Mouse (Mus musculus): ENCODE measurements around the gene Kars. TPM values are rescaled to one million over a fixed set of nuclear protein-coding genes. Genes with fewer than 3 reads are reported as not detected.

Kars gene
- total and polyA plus RNA-seq, 3 experiments: 295 to 642 (median 355) TPM

- no peak overlapping the region for H3K4me3 ChIP-seq (ENCODE audit: control insufficient read depth in 1 of 2, insufficient read depth in 1 of 2, low read depth in 2 of 2, low read length in 2 of 2)
- H3K36me3 ChIP-seq (ENCODE audit: control insufficient read depth in 1 of 2, insufficient read depth in 2 of 2, low read length in 2 of 2): peaks cover 4 to 7% of the 10 kb centered on the region in 2 experiments; a peak in 3 of 4 replicates
Measured at GRCm38 (mm10) chr8:111968541-111968940, 42.6 kb downstream of the Kars start.

GRCm38 (mm10) chr8:111967246-111967870, 43.8 kb downstream of the Kars start:
- no peak for TF ChIP-seq RAD21 (IDR thresholded peaks at IDR 0.05; ENCODE audit: low read depth, low read length)
- TF ChIP-seq TCF12 (IDR thresholded peaks at IDR 0.05; ENCODE audit: low read depth, low read length): peak; percentile 90
- TF ChIP-seq MAFK (IDR thresholded peaks at IDR 0.05; ENCODE audit: borderline replicate concordance, low read depth, low read length): no peak
- TF ChIP-seq RCOR1 (IDR thresholded peaks at IDR 0.05; ENCODE audit: low read depth, low read length): peak; percentile 41; the same call in 1 of the 2 replicates
- TF ChIP-seq GATA1 (IDR thresholded peaks at IDR 0.05; ENCODE audit: low read depth, low read length): peak; percentile 61
- TF ChIP-seq UBTF (IDR thresholded peaks at IDR 0.05; ENCODE audit: borderline replicate concordance, insufficient read depth, low read depth, low read length): no peak
- TF ChIP-seq POLR2A (IDR thresholded peaks at IDR 0.05; ENCODE audit: control insufficient read depth in 1 of 2, insufficient read depth in 1 of 2, low read depth in 1 of 2, low read length in 2 of 2, poor library complexity in 1 of 2): no peak
- no peak for TF ChIP-seq ZNF384 (IDR thresholded peaks at IDR 0.05; ENCODE audit: low read depth, low read length)
- TF ChIP-seq SIN3A (IDR thresholded peaks at IDR 0.05; ENCODE audit: low read length): peak; percentile 42; the same call in 1 of the 2 replicates
- no peak for TF ChIP-seq POLR2AphosphoS5 (IDR thresholded peaks at IDR 0.05; ENCODE audit: borderline replicate concordance, low read depth, low read length)
- 0 out of 2 replicates have a peak, but pooled peaks have one; percentile 48 for TF ChIP-seq MAZ (IDR thresholded peaks at IDR 0.05; ENCODE audit: low read depth, low read length)
- peak; percentile 81 for TF ChIP-seq TAL1 (IDR thresholded peaks at IDR 0.05; ENCODE audit: low read length)
- no peak for TF ChIP-seq MYC (IDR thresholded peaks at IDR 0.05; ENCODE audit: low read depth, low read length)
- TF ChIP-seq CHD2 (IDR thresholded peaks at IDR 0.05; ENCODE audit: low read length): no peak
- TF ChIP-seq ETS1 (IDR thresholded peaks at IDR 0.05; ENCODE audit: low read depth, low read length): peak; percentile 63
- TF ChIP-seq MXI1 (IDR thresholded peaks at IDR 0.05; ENCODE audit: low read depth, low read length): peak; percentile 72; the same call in 1 of the 2 replicates
- peak; percentile 70 to 88; a peak in 3 of 4 replicates for TF ChIP-seq EP300 (IDR thresholded peaks at IDR 0.05; ENCODE audit: low read depth in 1 of 2, low read length in 2 of 2)
- 0 out of 2 replicates have a peak, but pooled peaks have one; percentile 48 for TF ChIP-seq POLR2AphosphoS2 (IDR thresholded peaks at IDR 0.05; ENCODE audit: low read length)
- TF ChIP-seq ZC3H11A (IDR thresholded peaks at IDR 0.05; ENCODE audit: low read depth, low read length): no peak
- Histone ChIP-seq H3K4me1 (ENCODE audit: control insufficient read depth in 1 of 2, insufficient read depth in 2 of 2, low read length in 2 of 2) (peaks cover 2 to 12% of the 10 kb centered on the region in 2 experiments; a peak in 3 of 4 replicates), H3K9me3 (replicated peaks; ENCODE audit: insufficient read depth, low read length) (no peaks in the 10 kb centered on the region), H3K9ac (ENCODE audit: control insufficient read depth, low read depth, low read length, poor library complexity, severe bottlenecking) (no peak overlapping the region), H3K79me2 (ENCODE audit: control insufficient read depth, insufficient read depth, low read length, poor library complexity) (no peaks in the 10 kb centered on the region), H3K36me3 (ENCODE audit: control insufficient read depth in 1 of 2, insufficient read depth in 2 of 2, low read length in 2 of 2) (peaks cover 2 to 7% of the 10 kb centered on the region in 2 experiments; a peak in 3 of 4 replicates), H3K4me3 (ENCODE audit: control insufficient read depth in 1 of 2, insufficient read depth in 1 of 2, low read depth in 2 of 2, low read length in 2 of 2) (no peak overlapping the region), H3K27me3 (ENCODE audit: control insufficient read depth in 1 of 2, insufficient read depth in 2 of 2, low read length in 2 of 2) (no peaks in the 10 kb centered on the region), H3K27ac (ENCODE audit: control insufficient read depth, low read depth, low read length) (peak overlapping the region; percentile 42)
- DNase-seq (ENCODE audit: low read depth, low spot score): peak; percentile 75

More at GRCm38 (mm10) chr8:111968541-111968940, 42.6 kb downstream of the Kars start:
- no peaks in the 10 kb centered on the region for H3K79me2 ChIP-seq (ENCODE audit: control insufficient read depth, insufficient read depth, low read length, poor library complexity)
- peaks cover 2 to 12% of the 10 kb centered on the region in 2 experiments; a peak in 3 of 4 replicates for H3K4me1 ChIP-seq (ENCODE audit: control insufficient read depth in 1 of 2, insufficient read depth in 2 of 2, low read length in 2 of 2)
- no peak overlapping the region for H3K9ac ChIP-seq (ENCODE audit: control insufficient read depth, low read depth, low read length, poor library complexity, severe bottlenecking)
- H3K27me3 ChIP-seq (ENCODE audit: control insufficient read depth in 1 of 2, insufficient read depth in 2 of 2, low read length in 2 of 2): no peaks in the 10 kb centered on the region
- H3K9me3 ChIP-seq (replicated peaks; ENCODE audit: insufficient read depth, low read length): no peaks in the 10 kb centered on the region
- no peak for DNase-seq (ENCODE audit: low read depth, low spot score)
- H3K27ac ChIP-seq (ENCODE audit: control insufficient read depth, low read depth, low read length): no peak overlapping the region
- TF ChIP-seq UBTF (IDR thresholded peaks at IDR 0.05; ENCODE audit: borderline replicate concordance, insufficient read depth, low read depth, low read length) (no peak), USF2 (IDR thresholded peaks at IDR 0.05; ENCODE audit: borderline replicate concordance in 1 of 2, insufficient read depth in 1 of 2, low read depth in 1 of 2, low read length in 2 of 2) (no peak), MAFK (IDR thresholded peaks at IDR 0.05; ENCODE audit: borderline replicate concordance, low read depth, low read length) (no peak), ZMIZ1 (IDR thresholded peaks at IDR 0.05; ENCODE audit: low read depth, low read length) (no peak), POLR2AphosphoS2 (IDR thresholded peaks at IDR 0.05; ENCODE audit: low read length) (no peak), SIN3A (IDR thresholded peaks at IDR 0.05; ENCODE audit: low read length) (no peak), JUND (IDR thresholded peaks at IDR 0.05; ENCODE audit: low read depth, low read length) (no peak), CHD2 (IDR thresholded peaks at IDR 0.05; ENCODE audit: low read length) (no peak), EP300 (IDR thresholded peaks at IDR 0.05; ENCODE audit: low read depth in 1 of 2, low read length in 2 of 2) (no peak), ZKSCAN1 (IDR thresholded peaks at IDR 0.05; ENCODE audit: low read depth, low read length) (no peak), GABPA (IDR thresholded peaks at IDR 0.05; ENCODE audit: low read depth, low read length) (no peak), ETS1 (IDR thresholded peaks at IDR 0.05; ENCODE audit: low read depth, low read length) (no peak), POLR2A (IDR thresholded peaks at IDR 0.05; ENCODE audit: control insufficient read depth in 1 of 2, insufficient read depth in 1 of 2, low read depth in 1 of 2, low read length in 2 of 2, poor library complexity in 1 of 2) (no peak), SMC3 (IDR thresholded peaks at IDR 0.05; ENCODE audit: low read depth, low read length) (no peak), RAD21 (IDR thresholded peaks at IDR 0.05; ENCODE audit: low read depth, low read length) (no peak), ZNF384 (IDR thresholded peaks at IDR 0.05; ENCODE audit: low read depth, low read length) (no peak), NELFE (IDR thresholded peaks at IDR 0.05; ENCODE audit: low read depth, low read length) (no peak), USF1 (IDR thresholded peaks at IDR 0.05; ENCODE audit: low read depth, low read length) (no peak)
